Mouse (Mus musculus) cerebellum, adult 2 months (tissue): ENCODE data around the gene Aldh3a2.

Experiments used
- CTCF ChIP-seq: fragments of 200-500 bp; IDR thresholded peaks from 2 replicates; pipeline ENCODE4 v1.5.1; 2011; ENCODE audit warnings: low read depth, mild to moderate bottlenecking, control low read depth, low read length, moderate library complexity, borderline replicate concordance; ENCODE audit not compliant: insufficient read depth
- POLR2A ChIP-seq: fragments of 200-500 bp; IDR thresholded peaks from 2 replicates; pipeline ENCODE4 v1.6.1; 2011; ENCODE audit warnings: low read length, control low read depth, borderline replicate concordance; ENCODE audit not compliant: insufficient read depth

- TF ChIP-seq CTCF (no peak), POLR2A (no peak)
These were observed 31.2 kb downstream of the Aldh3a2 start for GRCm38 (mm10) chr11:61236015-61236414.
